Mouse (Mus musculus): ENCODE results near the gene Pgbd1. TPM values are rescaled to one million over a fixed set of nuclear protein-coding genes. Genes with fewer than 3 reads are reported as not detected.
A peak's percentile ranks its signal among the peaks of the same experiment; 100 is the strongest.

Gene Pgbd1
- polyA plus RNA-seq, 1 experiment from 2014 or later: 3.6 TPM

- no peak; the same call in 1 of the 2 replicates for ATAC-seq (replicated peaks; ENCODE audit: low FRiP score)
- H3K9ac ChIP-seq: no peak overlapping the region
- H3K4me2 ChIP-seq: no peak overlapping the region
- no peaks in the 10 kb centered on the region for H3K27me3 ChIP-seq
- H3K4me1 ChIP-seq: no peaks in the 10 kb centered on the region
- H3K27ac ChIP-seq: no peak overlapping the region
- peaks cover 84% of the 10 kb centered on the region for H3K36me3 ChIP-seq
- H3K9me3 ChIP-seq (replicated peaks): no peaks in the 10 kb centered on the region
- H3K4me3 ChIP-seq (replicated peaks): no peak overlapping the region
- 74% methylated on average over 6 of the region's 6 CpGs for WGBS
Measured at GRCm38 (mm10) chr13:21395623-21396022, 45.2 kb downstream of the Pgbd1 start.

DNA sequence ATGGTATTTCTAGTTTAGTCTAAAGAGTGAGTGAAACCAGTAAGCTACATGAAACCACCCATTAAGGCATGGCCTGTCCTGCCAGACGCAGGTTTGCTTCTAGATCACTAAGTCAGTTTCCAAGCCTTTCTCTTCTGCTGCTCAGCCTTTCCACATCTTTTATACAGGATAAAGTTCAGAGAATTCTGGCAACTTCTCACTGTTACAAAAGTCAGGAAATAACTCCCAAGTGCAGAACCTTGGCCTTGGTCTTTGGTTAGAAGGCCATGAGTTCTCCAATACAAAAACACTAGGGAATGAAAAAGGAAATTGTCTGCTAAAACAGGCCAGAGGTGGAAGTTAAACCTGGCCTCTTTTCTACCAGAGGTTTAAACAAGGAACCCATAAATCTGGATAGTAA is 45.6 kb downstream of the Pgbd1 start:
- Histone ChIP-seq H3K4me3 (replicated peaks) (no peak overlapping the region), H3K4me2 (no peak overlapping the region), H3K27ac (no peak overlapping the region), H3K4me1 (no peaks in the 10 kb centered on the region), H3K9me3 (replicated peaks) (no peaks in the 10 kb centered on the region), H3K36me3 (peaks cover 87% of the 10 kb centered on the region), H3K9ac (no peak overlapping the region), H3K27me3 (no peaks in the 10 kb centered on the region)
- WGBS: 79% methylated on average over 1 of the region's 1 CpGs
- no peak for ATAC-seq (replicated peaks; ENCODE audit: low FRiP score)

DNA sequence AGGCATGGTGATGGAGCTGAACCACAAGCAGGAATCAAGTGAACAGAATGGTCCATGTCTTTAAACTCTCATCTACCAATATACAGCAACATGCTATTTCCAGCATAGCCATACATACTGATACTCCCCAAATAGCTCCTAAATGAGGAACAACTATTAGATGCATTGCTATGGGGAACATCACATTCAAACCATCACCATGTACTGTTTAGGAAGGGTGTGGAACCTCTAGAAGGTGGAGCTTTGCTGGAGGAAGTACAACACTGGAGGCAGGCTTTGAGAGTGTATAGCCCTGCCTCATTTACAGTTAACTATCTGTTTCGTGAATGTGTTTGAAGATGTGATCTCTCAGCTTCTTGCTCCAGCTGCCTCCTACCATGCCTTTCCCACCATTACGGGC is 63.1 kb downstream of the Pgbd1 start:
- H3K27me3 ChIP-seq: no peaks in the 10 kb centered on the region
- no peak for ATAC-seq (replicated peaks; ENCODE audit: low FRiP score)
- H3K4me2 ChIP-seq: no peak overlapping the region
- no peak overlapping the region for H3K9ac ChIP-seq
- no peak overlapping the region for H3K27ac ChIP-seq
- WGBS: 92% methylated on average over 2 of the region's 2 CpGs
- H3K4me1 ChIP-seq: no peaks in the 10 kb centered on the region
- no peak overlapping the region for H3K4me3 ChIP-seq (replicated peaks)
- H3K9me3 ChIP-seq (replicated peaks): no peaks in the 10 kb centered on the region
- H3K36me3 ChIP-seq: 0 out of 2 replicates have a peak, but pooled peaks cover 3% of the 10 kb centered on the region

DNA sequence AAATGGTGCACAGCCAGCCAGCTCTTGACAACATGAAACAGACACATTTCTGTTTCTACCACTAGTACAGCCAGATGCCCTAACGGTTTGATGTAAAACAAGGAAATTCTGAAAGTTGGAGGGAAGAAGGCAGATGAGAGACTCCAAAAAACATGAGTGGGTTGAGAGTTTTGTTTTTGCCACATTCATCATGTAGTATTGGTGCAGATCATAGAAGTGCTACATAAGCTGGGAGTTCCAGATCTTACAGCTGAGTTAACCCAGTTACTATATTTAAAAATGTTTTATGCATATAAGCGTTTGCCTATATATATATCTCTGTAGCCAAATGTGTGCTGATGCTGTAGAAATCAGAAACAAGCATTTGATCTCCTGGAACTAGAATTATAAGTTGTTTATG is 68.2 kb downstream of the Pgbd1 start:
- 82% methylated on average over 2 of the region's 2 CpGs for WGBS
- no peak for ATAC-seq (replicated peaks; ENCODE audit: low FRiP score)

More for the DNA sequence above, 68.2 kb downstream of the Pgbd1 start:
- Histone ChIP-seq H3K27me3 (no peaks in the 10 kb centered on the region), H3K27ac (no peak overlapping the region), H3K4me3 (replicated peaks) (no peak overlapping the region), H3K9ac (no peak overlapping the region), H3K9me3 (replicated peaks) (no peaks in the 10 kb centered on the region), H3K4me2 (no peak overlapping the region), H3K4me1 (no peaks in the 10 kb centered on the region), H3K36me3 (peaks cover 45% of the 10 kb centered on the region)

MicroRNAs encoded within 50 kb of the gene (microRNA counts, 519-probe panel; counts per million panel counts)
- 2,600 counts per million, percentile 55 among the panel's probes with 10 or more counts for microRNA mmu-miR-1896

Small RNAs within 50 kb of the gene (microRNA-seq; reads per million reads assigned to microRNA genes)
- gene Mir1896: not detected
- gene Mir6942: not detected

Other genes starting within 250 kb of the Pgbd1 start
- gene Gpx5, start 148.3 kb downstream of the Pgbd1 start, polyA plus RNA-seq (2015; fragmentation: Nextera tagmentation; extraction: Ambion mirVana): not detected in 2 replicates
- 5.2 and 6.1 TPM in 2 replicates for gene Gpx6, start 128.9 kb downstream of the Pgbd1 start, polyA plus RNA-seq (2015; fragmentation: Nextera tagmentation; extraction: Ambion mirVana)
- not detected in 2 replicates for gene Olfr1367, start 94.1 kb downstream of the Pgbd1 start, polyA plus RNA-seq (2015; fragmentation: Nextera tagmentation; extraction: Ambion mirVana)
- gene Zscan12, start 78.2 kb downstream of the Pgbd1 start, polyA plus RNA-seq (2015; fragmentation: Nextera tagmentation; extraction: Ambion mirVana): 12.4 and 12.7 TPM in 2 replicates
- 82.5 and 84.2 TPM in 2 replicates for gene Zkscan3, start 38.3 kb downstream of the Pgbd1 start, polyA plus RNA-seq (2015; fragmentation: Nextera tagmentation; extraction: Ambion mirVana)
- gene Zscan26, start 12.7 kb upstream of the Pgbd1 start, polyA plus RNA-seq (2015; fragmentation: Nextera tagmentation; extraction: Ambion mirVana): 32.6 and 37.0 TPM in 2 replicates
- gene Nkapl, start 27.5 kb upstream of the Pgbd1 start, polyA plus RNA-seq (2015; fragmentation: Nextera tagmentation; extraction: Ambion mirVana): 2.0 and 2.9 TPM in 2 replicates
- gene Zkscan4, start 37.8 kb upstream of the Pgbd1 start, polyA plus RNA-seq (2015; fragmentation: Nextera tagmentation; extraction: Ambion mirVana): 3.5 and 4.0 TPM in 2 replicates
- gene Gm10065, start 38.4 kb upstream of the Pgbd1 start, polyA plus RNA-seq (2015; fragmentation: Nextera tagmentation; extraction: Ambion mirVana): not detected in 2 replicates
- 0.10 and 0.42 TPM in 2 replicates for gene AK157302, start 54.2 kb upstream of the Pgbd1 start, polyA plus RNA-seq (2015; fragmentation: Nextera tagmentation; extraction: Ambion mirVana)
- gene Gm11273, start 60.4 kb upstream of the Pgbd1 start, polyA plus RNA-seq (2015; fragmentation: Nextera tagmentation; extraction: Ambion mirVana): 5.1 and 9.2 TPM in 2 replicates
- 6.4 and 6.7 TPM in 2 replicates for gene Zkscan8, start 90.1 kb upstream of the Pgbd1 start, polyA plus RNA-seq (2015; fragmentation: Nextera tagmentation; extraction: Ambion mirVana)
- 0.13 and 0.21 TPM in 2 replicates for gene Olfr1366, start 101.8 kb upstream of the Pgbd1 start, polyA plus RNA-seq (2015; fragmentation: Nextera tagmentation; extraction: Ambion mirVana)
- gene Olfr1535, start 118.8 kb upstream of the Pgbd1 start, polyA plus RNA-seq (2015; fragmentation: Nextera tagmentation; extraction: Ambion mirVana): not detected in 2 replicates
- not detected in 2 replicates for gene Olfr1364, start 140.7 kb upstream of the Pgbd1 start, polyA plus RNA-seq (2015; fragmentation: Nextera tagmentation; extraction: Ambion mirVana)
- not detected in 2 replicates for gene Olfr1362, start 173.0 kb upstream of the Pgbd1 start, polyA plus RNA-seq (2015; fragmentation: Nextera tagmentation; extraction: Ambion mirVana)
- gene Olfr11, start 201.5 kb upstream of the Pgbd1 start, polyA plus RNA-seq (2015; fragmentation: Nextera tagmentation; extraction: Ambion mirVana): not detected in 2 replicates
- gene Olfr1361, start 222.3 kb upstream of the Pgbd1 start, polyA plus RNA-seq (2015; fragmentation: Nextera tagmentation; extraction: Ambion mirVana): not detected in 2 replicates
- gene Olfr1360, start 236.3 kb upstream of the Pgbd1 start, polyA plus RNA-seq (2015; fragmentation: Nextera tagmentation; extraction: Ambion mirVana): not detected in 2 replicates